Mouse (Mus musculus) midbrain, embryonic 14.5 days (tissue): ENCODE data around the gene Sh3pxd2a. TPM values are rescaled to one million over a fixed set of nuclear protein-coding genes. Genes with fewer than 3 reads are reported as not detected.

Experiments
- ATAC-seq: fragments of 200-750 bp; cut with Nextera tagmentation; 2 replicates; pipeline ENCODE4 v1.8.0; 2017; ENCODE audit warnings: moderate number of reproducible peaks, moderate library complexity; ENCODE audit not compliant: low FRiP score, low TSS enrichment
- DNase-seq: peaks from one replicate; pipeline ENCODE4 v3.0.0-alpha.2; 2015
- H3K27ac ChIP-seq: fragments of 300-500 bp; sonication (generic); replicated peaks from 2 replicates; pipeline ENCODE4 v1.5.1; 2014; ENCODE audit warnings: mild to moderate bottlenecking, low read depth, low read length, moderate library complexity
- H3K27me3 ChIP-seq: fragments of 300-500 bp; sonication (generic); 2 replicates; pipeline ENCODE4 v1.6.1; 2014; ENCODE audit warnings: low read length, control low read depth, mixed read lengths; ENCODE audit not compliant: control insufficient read depth, insufficient read depth
- H3K36me3 ChIP-seq: fragments of 300-500 bp; sonication (generic); 2 replicates; pipeline ENCODE4 v1.6.1; 2014; ENCODE audit warnings: low read length, control low read depth; ENCODE audit not compliant: control insufficient read depth, insufficient read depth
- H3K4me1 ChIP-seq: fragments of 300-500 bp; sonication (generic); 2 replicates; pipeline ENCODE4 v1.6.1; 2014; ENCODE audit warnings: mild to moderate bottlenecking, antibody characterized with exemption, low read length, control low read depth; ENCODE audit not compliant: control insufficient read depth, insufficient read depth
- H3K4me2 ChIP-seq: fragments of 300-500 bp; sonication (generic); 2 replicates; pipeline ENCODE4 v1.6.1; 2014; ENCODE audit warnings: mild to moderate bottlenecking, low read length, moderate library complexity
- H3K4me3 ChIP-seq: fragments of 300-500 bp; sonication (generic); replicated peaks from 2 replicates; pipeline ENCODE4 v1.5.1; 2014; ENCODE audit warnings: low read depth, low read length
- H3K9ac ChIP-seq: fragments of 300-500 bp; sonication (generic); replicated peaks from 2 replicates; pipeline ENCODE4 v1.6.1; 2014; ENCODE audit warnings: mild to moderate bottlenecking, low read length, moderate library complexity
- H3K9me3 ChIP-seq: fragments of 300-500 bp; sonication (generic); 2 replicates; pipeline ENCODE4 v1.6.1; 2016; ENCODE audit warnings: low read length, control low read depth, mixed read lengths; ENCODE audit not compliant: control insufficient read depth
- WGBS: fragments of 180-500 bp; shearing (Covaris S2); extraction: QIAGEN DNeasy Blood & Tissue Kit; methylation state at CpG from one replicate; pipeline ENCODE4 v1.1.7; 2014; 5-methylcytosine and 5-hydroxymethylcytosine counted together
- polyA plus RNA-seq: library from polyadenylated mRNA; unstranded; fragments of >200 nt; fragmentation: Nextera tagmentation; extraction: Ambion mirVana; gene quantifications from 2 replicates; pipeline ENCODE4 v1.2.1, GENCODE M21; 2014

Sh3pxd2a gene
- polyA plus RNA-seq, 1 experiment from 2014 or later: 2.4 TPM

DNA sequence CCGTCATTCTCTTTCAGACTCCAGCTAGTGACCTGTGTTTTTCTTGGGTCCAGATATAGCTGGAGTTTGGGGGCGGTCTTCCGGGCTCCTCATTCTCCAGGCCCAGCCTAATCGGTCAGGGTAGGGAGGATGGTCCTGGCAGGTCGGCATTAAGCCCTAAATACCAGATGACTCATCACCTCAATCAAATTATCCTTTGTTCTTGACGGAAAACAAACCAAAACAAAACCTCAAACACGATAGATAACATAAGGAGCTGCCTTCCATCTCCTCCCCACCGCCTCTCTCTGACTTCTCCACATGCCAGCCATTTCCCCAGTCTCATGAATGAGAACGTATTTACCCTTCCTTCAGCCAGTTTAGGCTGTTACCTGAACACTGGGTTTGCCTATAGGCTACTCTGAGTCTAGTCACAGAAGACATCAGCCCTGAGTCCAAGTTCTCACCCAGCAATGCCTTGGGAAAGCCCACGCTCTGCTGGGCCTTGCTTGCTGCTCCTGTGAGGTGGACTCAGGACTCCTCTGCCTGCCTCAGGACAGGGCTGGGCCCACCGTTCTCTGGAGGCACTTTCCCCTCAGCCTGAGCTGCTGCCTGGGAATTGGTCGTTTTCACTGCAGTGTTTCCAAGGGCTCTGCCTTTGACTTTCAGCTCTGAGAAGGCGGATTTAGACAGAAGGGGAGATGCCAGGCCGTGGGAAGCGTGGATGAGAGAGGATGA, 241.2 kb downstream of the Sh3pxd2a start:
- DNase-seq (no peak), ATAC-seq (no peak)
- H3K9ac ChIP-seq: no peak overlapping the region
- no peaks in the 10 kb centered on the region for H3K27me3 ChIP-seq
- H3K36me3 ChIP-seq: no peaks in the 10 kb centered on the region
- no peak overlapping the region for H3K4me3 ChIP-seq
- no peak overlapping the region for H3K27ac ChIP-seq
- no peaks in the 10 kb centered on the region for H3K9me3 ChIP-seq
- H3K4me2 ChIP-seq: no peak overlapping the region
- H3K4me1 ChIP-seq: peaks cover 9% of the 10 kb centered on the region
- 76% methylated on average over 15 of the region's 15 CpGs for WGBS

DNA sequence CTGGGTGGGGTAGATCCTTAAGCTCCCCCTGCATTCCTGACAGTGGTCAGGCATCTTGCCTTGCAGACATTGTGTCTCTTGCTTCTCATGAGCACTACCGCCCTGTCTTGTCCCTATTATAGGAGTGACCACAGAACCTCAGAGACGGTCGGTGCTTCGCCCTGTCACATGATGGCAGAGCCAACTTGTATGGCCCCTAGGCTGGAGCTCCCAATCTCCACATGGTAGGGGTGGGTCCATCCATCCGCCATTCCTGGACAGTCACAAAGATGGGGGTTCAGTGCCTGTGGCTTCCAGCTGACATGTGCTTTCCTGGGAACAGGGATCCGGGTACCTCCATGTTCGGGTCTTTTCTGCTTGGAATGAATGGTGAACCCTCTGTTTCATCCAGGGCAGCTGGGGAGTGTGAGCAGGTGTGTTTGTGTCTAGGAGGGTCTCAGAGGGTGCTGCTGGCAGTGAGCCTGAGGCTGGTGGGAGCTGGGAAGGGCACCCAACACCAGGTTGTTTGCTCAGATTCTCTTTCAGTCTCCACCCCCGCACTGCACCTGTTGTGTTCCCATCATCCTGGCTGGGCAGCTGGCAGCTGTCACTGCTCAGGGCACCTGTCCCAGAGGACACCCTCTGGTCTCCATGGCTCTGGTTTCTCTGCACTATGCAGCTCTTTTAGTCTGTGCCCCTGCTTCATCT, 241.9 kb downstream of the Sh3pxd2a start:
- H3K27ac ChIP-seq: peak overlapping the region; percentile 45; the same call in 1 of the 2 replicates
- DNase-seq (no peak), ATAC-seq (no peak)
- no peak overlapping the region for H3K4me2 ChIP-seq
- H3K9me3 ChIP-seq: no peaks in the 10 kb centered on the region
- H3K4me3 ChIP-seq: no peak overlapping the region
- no peaks in the 10 kb centered on the region for H3K36me3 ChIP-seq
- no peak overlapping the region for H3K9ac ChIP-seq
- H3K4me1 ChIP-seq: peaks cover 9% of the 10 kb centered on the region
- 92% methylated on average over 8 of the region's 8 CpGs for WGBS
- H3K27me3 ChIP-seq: no peaks in the 10 kb centered on the region

DNA sequence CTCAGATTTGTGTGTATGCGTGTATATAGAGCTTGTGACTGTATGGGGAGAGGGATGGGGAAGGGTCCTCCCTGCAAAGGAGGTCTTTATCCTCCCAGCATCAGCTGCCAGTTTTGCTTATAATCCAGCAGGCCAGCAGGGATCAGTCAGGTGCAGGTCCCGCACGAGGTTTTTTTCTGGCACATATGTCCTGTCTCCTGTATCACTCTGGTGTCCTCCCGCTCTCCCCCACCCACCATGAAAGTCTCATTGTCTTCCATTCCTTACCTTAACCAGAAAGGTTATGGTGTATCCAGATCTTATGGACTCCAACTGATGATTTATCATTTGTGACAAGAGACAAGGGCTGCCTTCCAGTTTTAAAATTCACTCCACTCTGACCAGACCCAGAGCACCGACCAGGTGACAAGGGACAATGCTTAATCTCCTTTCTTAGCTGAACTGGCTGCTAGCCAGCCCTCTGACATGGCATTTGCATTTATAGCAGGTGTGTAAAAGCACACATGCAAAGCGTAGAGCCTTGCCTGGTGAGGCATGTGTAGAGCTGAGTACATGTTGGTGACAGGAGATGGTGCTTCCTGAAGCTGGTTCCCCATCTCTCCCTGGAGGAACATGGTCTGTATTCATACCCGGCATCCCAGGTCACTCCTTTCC, 242.6 kb downstream of the Sh3pxd2a start:
- Histone ChIP-seq H3K9me3 (no peaks in the 10 kb centered on the region), H3K27me3 (no peaks in the 10 kb centered on the region), H3K36me3 (no peaks in the 10 kb centered on the region), H3K4me1 (peaks cover 9% of the 10 kb centered on the region), H3K9ac (no peak overlapping the region), H3K4me2 (no peak overlapping the region), H3K27ac (peak overlapping the region; percentile 45; the same call in 1 of the 2 replicates), H3K4me3 (no peak overlapping the region)
- DNase-seq (peak; percentile 48), ATAC-seq (no peak)
- WGBS: 53% methylated on average over 7 of the region's 7 CpGs

DNA sequence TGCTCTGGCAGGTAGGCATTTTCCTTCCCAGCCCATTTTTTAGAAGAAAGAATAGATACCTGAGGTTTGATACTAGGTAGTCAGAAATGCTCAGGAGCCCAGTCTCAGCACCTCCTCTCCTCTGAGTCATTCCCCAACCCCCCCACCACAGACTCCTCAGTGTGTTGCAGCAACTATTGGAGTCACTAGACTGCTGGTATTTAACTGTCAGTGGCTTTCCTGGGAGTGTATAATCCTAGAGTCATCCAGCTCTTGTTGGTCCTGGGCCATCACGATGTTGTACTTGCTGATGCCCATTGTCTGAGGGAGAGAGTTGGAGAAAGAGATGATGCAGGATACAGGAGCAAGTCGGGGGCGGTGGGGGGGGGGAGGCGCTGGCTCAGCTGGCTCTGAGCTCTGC, 243.2 kb downstream of the Sh3pxd2a start:
- Histone ChIP-seq H3K4me2 (no peak overlapping the region), H3K4me3 (no peak overlapping the region), H3K9ac (no peak overlapping the region), H3K27ac (no peak overlapping the region), H3K4me1 (peaks cover 9% of the 10 kb centered on the region), H3K27me3 (no peaks in the 10 kb centered on the region), H3K9me3 (no peaks in the 10 kb centered on the region), H3K36me3 (no peaks in the 10 kb centered on the region)
- ATAC-seq (no peak), DNase-seq (no peak)
- WGBS: 70% methylated on average over 4 of the region's 4 CpGs

DNA sequence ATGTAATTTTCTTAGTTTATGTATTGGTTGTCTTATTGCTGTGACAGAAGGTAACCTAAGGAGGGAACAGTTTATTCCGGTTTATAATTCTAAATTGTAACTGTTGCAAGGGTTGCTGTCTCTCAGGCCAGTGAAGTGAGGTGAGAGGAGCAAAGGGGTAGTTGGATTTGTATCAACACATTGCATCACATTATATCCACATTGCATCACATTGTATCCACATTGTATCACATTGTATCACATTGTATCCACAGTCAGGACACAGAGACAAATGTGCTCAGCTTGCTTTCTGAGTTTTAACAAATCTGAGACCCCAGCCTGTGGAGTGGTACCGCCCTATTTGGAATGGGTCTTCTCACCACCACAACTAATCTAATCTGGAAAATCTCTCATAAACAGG, 244.0 kb downstream of the Sh3pxd2a start:
- Histone ChIP-seq H3K27me3 (no peaks in the 10 kb centered on the region), H3K4me3 (no peak overlapping the region), H3K27ac (no peak overlapping the region), H3K4me2 (no peak overlapping the region), H3K9ac (no peak overlapping the region), H3K9me3 (no peaks in the 10 kb centered on the region), H3K36me3 (no peaks in the 10 kb centered on the region), H3K4me1 (peaks cover 9% of the 10 kb centered on the region)
- ATAC-seq: no peak
- WGBS: 79% methylated on average over 2 of the region's 2 CpGs
- DNase-seq: no peak

DNA sequence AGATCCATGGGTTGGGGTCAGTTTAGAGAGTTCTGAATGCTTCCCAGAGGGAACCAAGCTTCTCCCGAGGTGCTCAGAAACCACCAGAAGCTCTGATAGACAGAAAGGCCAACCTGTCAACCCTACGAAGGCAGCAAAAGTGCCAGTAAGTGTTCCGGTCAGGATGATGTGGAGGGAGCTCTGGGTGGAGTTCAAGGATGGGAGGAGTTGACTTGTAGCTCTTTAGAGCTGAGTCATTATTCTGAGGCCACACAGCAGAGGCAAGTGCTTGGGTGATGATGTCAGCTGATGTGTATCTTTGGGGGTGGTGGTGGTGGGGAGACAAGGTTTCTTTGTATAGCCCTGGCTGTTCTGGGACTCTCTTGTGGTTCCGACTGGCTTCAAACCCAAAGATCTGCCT, 244.6 kb downstream of the Sh3pxd2a start:
- DNase-seq (no peak), ATAC-seq (no peak)
- H3K4me3 ChIP-seq: no peak overlapping the region
- H3K27me3 ChIP-seq: no peaks in the 10 kb centered on the region
- H3K4me1 ChIP-seq: peaks cover 9% of the 10 kb centered on the region
- no peaks in the 10 kb centered on the region for H3K36me3 ChIP-seq
- WGBS: 82% methylated on average over 4 of the region's 4 CpGs
- no peak overlapping the region for H3K4me2 ChIP-seq
- no peak overlapping the region for H3K9ac ChIP-seq
- H3K27ac ChIP-seq: no peak overlapping the region
- no peaks in the 10 kb centered on the region for H3K9me3 ChIP-seq

DNA sequence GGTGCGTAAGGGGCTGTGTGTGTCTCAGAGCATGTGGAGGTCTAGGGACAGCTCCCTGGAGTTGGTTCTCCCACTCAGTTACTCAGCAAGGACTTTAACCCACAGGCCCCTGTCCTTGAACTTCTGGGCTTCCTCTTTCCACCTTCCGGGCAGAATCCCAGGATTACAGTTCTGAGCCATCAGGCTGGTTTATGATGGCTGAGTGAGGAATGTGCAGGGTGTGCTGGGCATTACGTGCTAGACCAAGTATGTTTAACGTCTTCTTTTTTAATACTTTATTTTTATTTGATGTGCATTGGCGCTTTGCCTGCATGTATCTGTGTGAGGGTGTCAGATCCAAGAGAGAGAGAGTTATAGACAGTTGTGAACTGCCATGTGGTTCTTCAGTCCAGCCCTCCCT, 247.4 kb downstream of the Sh3pxd2a start:
- Histone ChIP-seq H3K4me1 (peaks cover 14% of the 10 kb centered on the region), H3K36me3 (no peaks in the 10 kb centered on the region), H3K27ac (no peak overlapping the region), H3K4me3 (no peak overlapping the region), H3K9ac (no peak overlapping the region), H3K4me2 (no peak overlapping the region), H3K27me3 (no peaks in the 10 kb centered on the region), H3K9me3 (no peaks in the 10 kb centered on the region)
- WGBS: 92% methylated on average over 5 of the region's 5 CpGs
- DNase-seq (no peak), ATAC-seq (no peak)

DNA sequence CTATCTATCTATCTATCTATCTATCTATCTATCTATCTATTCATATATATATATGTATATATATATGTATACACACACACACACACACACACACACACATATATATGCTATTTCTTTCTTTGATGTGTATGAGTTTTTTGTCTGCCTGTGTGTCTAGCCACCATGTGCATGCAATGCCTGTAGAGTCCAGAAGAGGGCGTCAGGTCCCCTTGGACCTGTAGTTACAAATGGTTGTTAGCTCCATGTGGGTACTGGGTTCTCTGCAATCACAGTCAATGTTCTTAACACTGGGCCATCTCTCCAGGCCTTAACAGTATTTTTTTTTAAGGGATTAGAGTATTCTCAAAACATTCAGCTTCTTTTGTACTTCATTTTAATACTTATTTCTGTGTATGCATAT, 250.7 kb downstream of the Sh3pxd2a start:
- 72% methylated on average over 1 of the region's 1 CpGs for WGBS
- no peak overlapping the region for H3K27ac ChIP-seq

More for the DNA sequence above, 250.7 kb downstream of the Sh3pxd2a start:
- Histone ChIP-seq H3K4me2 (no peak overlapping the region), H3K36me3 (no peaks in the 10 kb centered on the region), H3K9ac (no peak overlapping the region), H3K27me3 (no peaks in the 10 kb centered on the region), H3K4me3 (no peak overlapping the region), H3K4me1 (peaks cover 9% of the 10 kb centered on the region), H3K9me3 (no peaks in the 10 kb centered on the region)
- DNase-seq: no peak
- ATAC-seq: no peak
